Mouse (Mus musculus) G1E (cell line): Measurements from ENCODE around the gene Ubtd1.

Experiments used
- CTCF ChIP-seq: IDR thresholded peaks from 2 replicates; pipeline ENCODE4 v1.5.1; 2012; ENCODE audit warnings: low read depth, low read length, inconsistent platforms, mixed read lengths
- GATA1 ChIP-seq: IDR thresholded peaks from 2 replicates; pipeline ENCODE4 v1.6.1; 2012; ENCODE audit warnings: borderline replicate concordance, low read length, inconsistent platforms, mixed read lengths
- GATA2 ChIP-seq: IDR thresholded peaks from 2 replicates; pipeline ENCODE4 v1.6.1; 2012; ENCODE audit warnings: low read depth, low read length, inconsistent platforms, borderline replicate concordance

DNA sequence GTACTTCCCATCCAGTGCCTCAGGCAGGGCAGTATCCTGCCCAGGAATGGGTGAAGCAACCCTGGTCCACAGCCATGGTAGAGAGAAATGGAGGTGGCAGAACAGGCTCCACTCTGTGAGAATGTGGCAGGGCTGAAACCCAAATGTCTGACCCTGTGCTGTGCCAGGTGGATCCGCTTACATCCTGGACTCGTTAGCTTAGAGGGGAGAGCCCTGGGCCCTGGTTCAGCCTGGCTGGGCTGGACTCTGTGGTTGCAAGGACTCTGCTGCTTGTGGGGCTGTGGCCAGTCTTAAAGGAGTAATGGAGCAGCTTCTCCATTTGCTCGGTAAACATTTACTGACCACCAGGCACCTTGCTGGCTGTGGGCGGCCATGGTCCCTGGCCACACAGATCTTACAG lies 5.6 kb downstream of the Ubtd1 start:
- TF ChIP-seq CTCF (no peak), GATA2 (no peak), GATA1 (no peak)
